Mouse (Mus musculus) erythroid progenitor cell, adult 5-6 weeks (primary cell): ENCODE data around the gene Cadps. TPM values are rescaled to one million over a fixed set of nuclear protein-coding genes. Genes with fewer than 3 reads are reported as not detected.

Experiments
- ATAC-seq: replicated peaks from 2 replicates; pipeline ENCODE4 v1.8.0; 2016; ENCODE audit warnings: moderate number of reproducible peaks, mild to moderate bottlenecking, moderate TSS enrichment, inconsistent platforms; ENCODE audit not compliant: poor library complexity, low FRiP score, severe bottlenecking
- total RNA-seq, 2 experiments: library from RNA; stranded (forward) in 1 of 2; stranded (reverse) in 1 of 2; fragments of 150-400 nt in 1 of 2; fragments of 186-747, 209-891 nt in 1 of 2; gene quantifications; 2 replicates each; pipeline versions ENCODE4 v1.2.3 to v1.2.4; 2015 to 2017; ENCODE audit warnings: low replicate concordance in 2 of 2

Cadps gene
- total RNA-seq, 2 experiments from 2014 or later = not detected

GRCm38 (mm10) chr14:12753237-12753636 lies 69.6 kb downstream of the Cadps start:
- ATAC-seq = no peak

- ATAC-seq = no peak
Observed at GRCm38 (mm10) chr14:12751821-12752220, 71.1 kb downstream of the Cadps start.

DNA sequence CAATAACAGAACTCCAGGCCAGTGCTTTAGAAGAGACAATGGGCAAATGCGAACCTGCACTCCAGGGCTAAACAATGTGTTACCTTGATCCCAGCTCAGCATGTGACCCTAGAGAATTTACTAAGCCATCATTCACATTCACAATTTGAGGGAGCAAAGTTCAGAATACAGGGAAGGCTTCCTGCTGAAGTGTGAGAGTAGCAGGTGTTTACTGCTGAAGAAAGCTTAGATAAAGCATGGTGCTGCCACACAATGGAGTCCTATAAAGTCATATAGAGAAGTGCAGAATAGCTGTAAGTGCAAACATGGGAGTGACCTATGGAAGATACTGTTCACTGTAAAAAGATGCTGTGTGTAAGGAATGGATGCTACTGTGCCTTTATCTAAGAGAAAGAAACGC lies 91.9 kb downstream of the Cadps start:
- no peak for ATAC-seq

DNA sequence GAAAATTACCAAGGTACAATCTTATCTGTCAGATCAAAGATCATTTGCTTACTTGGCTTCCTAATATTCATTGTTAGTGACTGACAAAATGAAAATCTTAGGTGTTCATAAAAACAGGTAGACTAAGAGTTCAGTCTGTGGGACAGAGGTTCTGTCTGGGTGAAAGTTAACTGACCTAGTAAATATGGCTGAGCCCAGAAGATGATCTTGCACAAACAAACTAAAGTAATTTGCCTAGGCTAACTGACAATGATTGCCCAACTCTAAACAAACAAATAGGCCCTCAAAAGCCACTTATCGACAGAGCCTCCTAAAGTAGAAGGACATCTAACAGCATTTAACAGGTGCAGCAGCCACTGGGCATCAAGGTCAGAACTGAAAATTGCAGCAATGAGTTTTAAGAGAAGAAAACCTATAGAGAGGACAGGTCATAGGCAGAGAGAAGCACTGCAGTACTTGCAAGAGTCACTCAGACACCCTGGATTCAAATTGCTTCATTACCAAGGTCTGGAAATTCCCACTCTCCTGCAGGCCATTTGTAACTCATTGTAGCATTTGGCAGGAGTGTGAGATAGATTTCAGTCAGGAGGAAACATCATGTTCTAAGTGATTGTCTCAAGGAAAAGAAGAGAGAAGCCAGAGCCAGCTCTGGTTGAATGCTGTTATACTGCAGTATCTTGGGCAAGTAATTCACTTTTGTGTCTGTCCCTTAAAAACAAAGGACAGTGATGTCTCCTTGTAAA lies 100.3 kb downstream of the Cadps start:
- ATAC-seq = no peak

DNA sequence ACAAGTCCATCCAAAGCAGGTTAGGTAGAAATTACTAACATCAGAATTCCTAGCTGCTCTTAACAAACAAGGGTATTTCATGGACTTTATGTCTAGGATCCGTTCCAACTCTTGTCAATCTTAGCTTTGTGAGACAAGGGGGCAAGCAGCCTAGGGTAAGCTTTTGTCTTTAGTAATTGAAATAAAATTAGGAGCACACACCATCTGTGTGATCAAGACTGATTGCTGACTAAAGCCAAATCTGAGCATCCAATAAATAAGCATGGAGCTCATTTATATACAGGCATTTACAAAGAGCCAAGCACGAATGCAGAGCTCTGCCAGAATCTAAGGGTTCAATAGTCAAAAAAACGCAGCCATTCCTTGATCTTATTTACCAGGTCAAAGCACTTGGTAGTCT lies 104.1 kb downstream of the Cadps start:
- no peak for ATAC-seq

DNA sequence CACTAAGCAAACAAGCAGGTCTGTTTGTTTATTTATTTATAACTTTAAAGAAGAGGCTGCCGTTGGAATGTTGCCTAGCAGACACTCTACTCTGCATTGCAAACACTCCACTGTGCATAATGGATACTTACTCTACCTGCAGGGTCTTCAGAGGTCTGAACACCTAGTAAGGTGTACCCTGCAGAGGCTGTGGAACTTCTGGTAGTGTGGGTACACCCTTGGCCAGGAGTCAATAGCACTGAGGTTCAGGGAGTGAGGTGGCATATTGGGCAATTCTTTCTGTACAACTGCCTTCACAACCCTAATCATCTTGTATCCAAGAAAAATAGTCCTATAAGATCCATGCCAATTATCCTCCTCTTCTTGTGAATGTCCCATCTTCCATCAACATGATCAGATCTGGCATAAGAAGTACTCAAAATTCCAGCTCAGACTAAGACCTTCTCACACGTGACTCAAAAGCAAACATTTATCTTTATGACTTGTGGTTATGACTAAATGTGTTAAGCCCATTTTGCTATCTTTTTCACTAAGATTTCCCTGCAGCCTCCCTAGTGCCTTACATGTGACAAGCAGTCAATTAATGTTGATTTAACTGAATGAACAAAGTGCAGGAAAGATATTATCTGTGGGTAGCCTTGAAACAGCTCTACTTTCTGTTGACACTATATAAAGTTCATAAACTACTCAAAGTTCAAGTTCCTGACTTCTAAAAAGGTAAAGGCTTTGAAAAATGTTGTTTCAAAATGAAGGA lies 106.8 kb downstream of the Cadps start:
- ATAC-seq = no peak

DNA sequence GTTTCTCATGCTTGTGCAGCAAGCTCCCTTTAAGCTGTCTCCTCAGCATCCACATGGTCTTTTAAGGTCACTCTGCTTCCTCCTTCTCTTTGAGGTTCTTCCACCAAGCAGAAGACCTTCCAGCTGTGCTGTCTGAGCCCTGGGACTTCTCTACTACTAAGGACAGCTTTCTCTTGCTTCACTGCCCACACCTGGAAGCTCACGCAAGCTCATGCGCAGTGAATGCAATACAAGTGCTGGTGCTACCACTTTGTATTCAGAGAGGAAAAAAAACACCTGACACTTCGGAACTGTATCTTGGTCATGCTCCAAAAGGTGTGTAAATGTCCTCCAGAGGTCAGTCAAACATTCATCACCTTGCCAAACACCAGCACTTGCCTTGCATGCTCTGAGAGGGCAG lies 115.5 kb downstream of the Cadps start:
- no peak for ATAC-seq

- ATAC-seq = no peak
Observed at GRCm38 (mm10) chr14:12704461-12704860, 118.4 kb downstream of the Cadps start.

- ATAC-seq = no peak
Observed at GRCm38 (mm10) chr14:12690201-12690600, 132.7 kb downstream of the Cadps start.

DNA sequence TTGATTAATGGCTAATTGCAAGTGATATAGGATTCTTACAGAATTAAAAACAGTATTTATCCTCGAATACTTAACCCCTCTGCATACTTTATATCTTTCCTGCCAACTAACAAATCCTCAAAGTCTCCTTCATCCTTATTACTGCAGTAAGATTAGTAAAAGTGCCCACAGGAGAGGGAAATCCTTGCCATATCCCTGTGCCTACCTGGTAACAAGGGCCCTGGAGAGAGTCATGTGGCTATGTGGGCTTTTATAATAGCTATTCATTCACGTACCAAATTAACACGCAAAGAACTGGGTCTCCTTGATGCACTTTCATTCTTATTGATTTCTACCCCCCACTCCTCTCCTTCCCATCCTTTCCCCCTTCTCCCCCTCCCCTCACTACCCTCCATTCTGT lies 137.9 kb downstream of the Cadps start:
- ATAC-seq = no peak

GRCm38 (mm10) chr14:12680819-12681638 lies 141.8 kb downstream of the Cadps start:
- ATAC-seq = no peak

DNA sequence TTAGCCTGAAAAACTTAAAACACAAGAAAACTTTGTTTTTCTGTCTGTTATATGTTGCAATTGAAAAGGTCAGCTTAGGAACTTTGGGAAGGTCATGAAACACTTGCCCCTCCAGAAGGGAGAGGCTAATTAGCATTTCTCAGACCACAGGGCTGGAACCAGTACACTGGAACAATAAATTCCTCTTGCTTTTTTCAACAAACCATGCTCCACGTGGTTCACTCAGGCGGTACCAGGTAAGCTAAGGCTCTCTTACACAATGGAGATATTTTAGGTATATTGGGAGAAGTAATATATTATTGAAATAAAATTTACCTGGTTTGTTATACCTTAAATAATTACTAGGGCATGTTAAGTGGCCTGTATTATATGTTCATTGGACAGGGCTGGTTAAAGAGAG lies 161.4 kb downstream of the Cadps start:
- no peak for ATAC-seq

GRCm38 (mm10) chr14:12657351-12657750 lies 165.5 kb downstream of the Cadps start:
- no peak for ATAC-seq

DNA sequence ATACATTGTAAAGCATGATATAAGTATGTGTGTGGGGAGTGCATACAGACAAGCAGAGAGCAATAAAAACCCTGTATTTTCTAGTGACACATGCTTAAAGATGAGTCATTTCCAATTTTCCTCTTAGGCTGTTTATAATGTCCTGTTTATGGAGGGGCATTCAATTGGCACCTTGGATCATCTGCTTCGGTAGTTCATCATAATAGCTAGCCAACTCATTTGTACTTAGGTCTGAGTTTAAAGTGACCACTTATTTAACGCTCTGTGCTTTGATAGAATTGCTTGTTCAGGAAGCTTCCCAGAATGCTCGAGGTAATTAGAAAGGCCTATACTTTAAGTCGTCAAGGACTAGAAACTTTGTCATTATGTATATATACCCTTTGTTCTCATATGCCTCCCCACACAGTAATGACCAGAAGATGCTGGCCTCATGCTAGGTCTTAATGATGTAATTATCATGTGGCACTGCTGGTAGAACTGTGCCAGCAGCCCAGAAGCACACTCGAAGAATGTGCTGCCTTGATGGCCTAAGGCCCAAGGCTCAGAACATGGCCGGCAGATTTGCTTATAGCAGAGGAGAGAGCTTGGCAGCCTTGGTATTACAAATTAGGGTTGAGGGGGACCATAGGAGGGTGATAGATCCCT lies 179.9 kb downstream of the Cadps start:
- ATAC-seq = no peak

- no peak for ATAC-seq
Observed at GRCm38 (mm10) chr14:12638762-12639161, 184.1 kb downstream of the Cadps start.

GRCm38 (mm10) chr14:12637121-12637754 lies 185.6 kb downstream of the Cadps start:
- ATAC-seq = no peak

DNA sequence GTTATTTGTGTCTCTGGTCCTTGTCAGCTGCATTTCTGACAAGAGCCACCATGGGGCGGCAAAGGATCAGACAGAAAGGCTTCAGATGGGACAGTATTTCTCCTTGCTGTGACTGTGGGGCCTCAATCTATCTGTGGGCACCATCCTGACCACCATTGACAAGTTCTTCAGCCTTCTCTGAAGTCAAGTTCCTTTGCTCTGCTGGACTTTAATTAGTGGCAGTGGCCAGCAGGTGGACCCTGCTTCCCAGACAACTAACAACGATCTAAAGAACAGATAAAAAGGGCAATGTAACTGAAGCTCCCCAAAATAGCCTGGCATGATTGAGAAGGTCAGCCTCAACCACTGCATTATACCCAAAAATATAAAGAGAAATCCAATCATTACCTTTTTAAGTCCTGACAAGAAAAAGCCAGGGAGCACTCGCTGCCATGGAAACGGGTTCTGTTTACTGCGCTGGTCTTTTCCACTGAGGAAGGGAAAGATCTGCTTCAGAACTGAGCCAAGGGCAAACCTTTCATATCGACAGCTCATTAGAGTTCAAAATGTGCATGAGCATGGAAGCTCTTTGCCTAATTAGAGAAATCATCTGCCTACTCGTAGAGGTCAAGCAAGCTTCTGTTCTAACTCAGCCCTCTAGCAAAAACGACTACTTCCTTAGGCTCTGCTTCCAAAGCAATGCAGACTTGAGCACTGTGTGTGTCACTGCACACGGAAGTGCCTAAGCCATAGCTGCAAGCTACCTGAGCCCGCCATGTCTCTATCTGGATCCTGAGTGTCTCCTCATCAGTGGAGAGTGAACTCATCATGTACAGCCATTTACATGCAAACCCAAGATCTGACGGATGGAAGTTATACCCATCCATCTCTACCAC lies 198.4 kb downstream of the Cadps start:
- no peak for ATAC-seq

- ATAC-seq = no peak
Observed at GRCm38 (mm10) chr14:12607025-12607424, 215.9 kb downstream of the Cadps start.

GRCm38 (mm10) chr14:12606202-12606601 lies 216.7 kb downstream of the Cadps start:
- no peak for ATAC-seq
